Mouse (Mus musculus) heart, embryonic 15.5 days (tissue): ENCODE measurements at regions not wholly inside any gene's neighbourhood (a gene's known extent, or its start where the extent isn't known, plus 50 kb on each side); places are given as distances from the start of the nearest gene placed in this dataset.

Experiments used
- ATAC-seq: fragments of 200-750 bp; cut with Nextera tagmentation; replicated peaks from 2 replicates; pipeline ENCODE4 v1.8.0; 2017; ENCODE audit warnings: low read depth, moderate TSS enrichment; ENCODE audit not compliant: insufficient number of reproducible peaks, insufficient read depth, low FRiP score
- H3K27ac ChIP-seq: fragments of 300-500 bp; sonication (generic); 2 replicates; pipeline ENCODE4 v1.5.1; 2015; ENCODE audit warnings: mild to moderate bottlenecking, inconsistent platforms
- H3K27me3 ChIP-seq: fragments of 300-500 bp; sonication (generic); 2 replicates; pipeline ENCODE4 v1.6.1; 2015; ENCODE audit warnings: inconsistent platforms
- H3K36me3 ChIP-seq: fragments of 300-500 bp; sonication (generic); 2 replicates; pipeline ENCODE4 v1.6.1; 2015; ENCODE audit warnings: mild to moderate bottlenecking, inconsistent platforms
- H3K4me1 ChIP-seq: fragments of 300-500 bp; sonication (generic); replicated peaks from 2 replicates; pipeline ENCODE4 v1.6.1; 2015; ENCODE audit warnings: inconsistent platforms
- H3K4me2 ChIP-seq: fragments of 300-500 bp; sonication (generic); 2 replicates; pipeline ENCODE4 v1.6.1; 2015; ENCODE audit warnings: inconsistent platforms, mild to moderate bottlenecking, moderate library complexity
- H3K4me3 ChIP-seq: fragments of 300-500 bp; sonication (generic); 2 replicates; pipeline ENCODE4 v1.5.1; 2015; ENCODE audit warnings: mild to moderate bottlenecking, inconsistent platforms
- H3K9ac ChIP-seq: fragments of 300-500 bp; sonication (generic); 2 replicates; pipeline ENCODE4 v1.6.1; 2015; ENCODE audit warnings: mild to moderate bottlenecking, inconsistent platforms
- H3K9me3 ChIP-seq: fragments of 300-500 bp; sonication (generic); replicated peaks from 2 replicates; pipeline ENCODE4 v1.6.1; 2016; ENCODE audit warnings: inconsistent platforms
- WGBS: fragments of 180-500 bp; shearing (Covaris S2); methylation state at CpG from one replicate; pipeline ENCODE4 v1.1.7; 2015; ENCODE audit warnings: mixed read lengths; 5-methylcytosine and 5-hydroxymethylcytosine counted together

DNA sequence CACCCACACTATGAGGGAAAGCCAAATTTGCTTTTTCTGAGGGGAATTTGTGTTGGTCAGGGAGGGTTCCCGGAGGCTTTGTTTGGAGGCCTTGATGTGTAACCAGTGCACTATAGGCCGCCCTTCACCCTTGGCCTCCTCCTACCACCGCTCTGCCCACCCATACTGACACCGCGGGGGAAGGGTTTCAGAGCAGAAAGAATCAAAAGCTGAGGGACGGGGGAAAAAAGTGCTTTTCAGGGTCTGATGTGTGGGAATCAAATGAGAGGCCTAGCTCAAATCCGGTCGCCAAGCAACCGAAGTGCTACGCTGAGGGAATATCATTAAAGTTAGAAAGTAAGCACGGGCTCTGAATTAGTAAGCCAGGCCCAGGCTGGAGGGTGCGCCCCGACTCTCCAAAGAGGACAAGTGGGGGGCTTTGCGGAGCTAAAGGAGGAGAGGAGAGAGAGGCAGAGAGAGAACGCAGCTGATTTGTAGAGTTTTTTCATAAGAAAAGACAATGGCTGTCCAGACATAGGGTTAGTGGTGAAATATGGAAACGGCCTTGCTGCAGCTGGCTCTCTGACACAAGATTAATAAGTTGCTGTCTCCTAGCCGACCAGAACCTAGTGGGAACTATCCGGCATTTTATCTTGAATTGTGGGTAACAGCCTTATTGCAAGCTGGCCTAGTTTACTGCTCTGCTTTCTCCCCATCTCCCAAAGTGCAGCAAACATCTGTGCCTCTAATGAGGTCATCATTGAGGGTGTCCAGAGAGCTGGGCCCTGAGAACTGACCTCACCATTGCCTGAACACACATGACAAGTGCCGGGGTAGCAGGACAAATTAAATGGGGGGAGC lies 438.3 kb downstream of the Sox2 start:
- WGBS: 77% methylated on average over 19 of the region's 19 CpGs

DNA sequence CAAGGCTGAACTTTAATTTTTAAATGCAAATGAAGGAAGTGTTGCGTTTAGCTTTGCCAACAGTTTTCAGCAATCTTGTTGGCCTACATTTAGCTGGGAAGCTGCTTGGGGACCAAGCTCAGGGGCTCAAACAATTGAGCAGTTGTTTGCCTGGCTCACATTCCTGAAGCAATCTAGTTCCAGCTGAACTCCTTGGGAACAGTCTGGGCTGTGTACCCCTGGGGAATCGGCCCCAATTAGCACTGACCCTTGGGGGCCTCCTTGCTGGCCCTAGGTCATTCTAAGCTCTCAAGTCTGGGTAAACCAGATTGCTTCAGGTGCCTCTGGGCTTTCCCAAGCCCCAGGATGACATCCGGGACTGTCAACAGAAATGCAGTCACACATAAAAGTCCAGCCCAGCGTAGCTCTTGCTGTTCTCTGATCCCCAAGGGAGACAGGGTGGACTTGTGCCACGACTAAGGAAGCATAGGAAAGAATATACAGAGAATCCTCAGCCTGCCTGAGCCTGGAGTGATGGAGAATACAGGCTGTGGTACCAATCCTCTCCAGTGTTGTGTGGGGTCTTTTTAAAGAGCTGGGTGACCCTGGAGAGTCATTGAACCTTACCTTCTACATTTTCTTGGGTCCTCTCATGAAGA lies 440.4 kb downstream of the Sox2 start:
- Histone ChIP-seq H3K4me2 (no peak overlapping the region), H3K27ac (no peak overlapping the region), H3K27me3 (no peaks in the 10 kb centered on the region), H3K4me1 (no peaks in the 10 kb centered on the region), H3K9me3 (no peaks in the 10 kb centered on the region), H3K9ac (no peak overlapping the region), H3K36me3 (no peaks in the 10 kb centered on the region), H3K4me3 (no peak overlapping the region)
- WGBS: 57% methylated on average over 5 of the region's 5 CpGs
- no peak for ATAC-seq

More for the DNA sequence above, 438.3 kb downstream of the Sox2 start:
- H3K4me2 ChIP-seq: no peak overlapping the region
- no peaks in the 10 kb centered on the region for H3K27me3 ChIP-seq
- no peaks in the 10 kb centered on the region for H3K36me3 ChIP-seq
- peaks cover 11% of the 10 kb centered on the region for H3K4me1 ChIP-seq
- no peak overlapping the region for H3K27ac ChIP-seq
- no peak overlapping the region for H3K9ac ChIP-seq
- H3K9me3 ChIP-seq: no peaks in the 10 kb centered on the region
- H3K4me3 ChIP-seq: no peak overlapping the region
- no peak for ATAC-seq

DNA sequence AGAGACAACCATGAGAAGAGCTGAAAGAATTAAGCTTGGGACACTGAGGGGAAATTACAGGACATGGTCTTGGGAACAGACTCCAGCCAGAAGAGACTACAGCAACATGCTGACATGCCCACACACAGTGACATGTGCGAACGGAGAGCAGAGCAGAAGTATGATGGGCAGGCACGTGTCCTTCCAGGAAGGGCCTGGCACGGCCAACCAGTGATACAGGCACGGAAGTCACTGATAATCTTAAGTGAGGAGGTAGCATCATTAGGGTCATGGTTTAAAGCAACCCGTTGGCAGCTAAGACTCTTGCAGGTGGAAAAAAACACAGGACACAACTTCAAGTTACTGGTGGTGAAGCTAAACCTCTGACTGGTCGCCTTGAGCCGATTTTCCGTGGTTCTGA lies 442.8 kb downstream of the Sox2 start:
- Histone ChIP-seq H3K9me3 (no peaks in the 10 kb centered on the region), H3K4me3 (no peak overlapping the region), H3K4me1 (no peaks in the 10 kb centered on the region), H3K27me3 (no peaks in the 10 kb centered on the region), H3K4me2 (no peak overlapping the region), H3K36me3 (no peaks in the 10 kb centered on the region), H3K27ac (no peak overlapping the region), H3K9ac (no peak overlapping the region)
- 69% methylated on average over 9 of the region's 9 CpGs for WGBS
- ATAC-seq: no peak

DNA sequence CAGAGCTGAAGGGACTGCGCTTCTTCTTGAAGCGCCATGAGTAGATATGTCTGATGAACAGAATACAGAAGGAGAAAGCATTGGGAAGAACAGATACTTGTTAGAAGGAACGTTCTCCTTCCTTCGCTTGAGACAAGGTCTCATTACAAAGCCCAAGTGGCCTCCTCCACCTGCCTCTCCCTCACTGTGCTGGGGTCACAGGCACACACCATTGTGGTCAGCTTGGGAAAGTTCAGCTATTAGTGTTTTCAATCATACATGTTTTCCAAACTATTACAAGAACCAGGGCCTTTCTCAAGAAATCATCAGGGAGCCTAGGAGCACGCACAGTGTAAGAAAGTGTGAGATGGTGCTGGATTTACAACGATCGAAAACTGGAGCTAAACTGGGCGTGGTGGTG lies 445.0 kb downstream of the Sox2 start:
- no peak for ATAC-seq
- Histone ChIP-seq H3K27ac (no peak overlapping the region), H3K9ac (no peak overlapping the region), H3K4me1 (no peaks in the 10 kb centered on the region), H3K36me3 (no peaks in the 10 kb centered on the region), H3K27me3 (no peaks in the 10 kb centered on the region), H3K4me2 (no peak overlapping the region), H3K4me3 (no peak overlapping the region), H3K9me3 (no peaks in the 10 kb centered on the region)
- WGBS: 88% methylated on average over 8 of the region's 8 CpGs

DNA sequence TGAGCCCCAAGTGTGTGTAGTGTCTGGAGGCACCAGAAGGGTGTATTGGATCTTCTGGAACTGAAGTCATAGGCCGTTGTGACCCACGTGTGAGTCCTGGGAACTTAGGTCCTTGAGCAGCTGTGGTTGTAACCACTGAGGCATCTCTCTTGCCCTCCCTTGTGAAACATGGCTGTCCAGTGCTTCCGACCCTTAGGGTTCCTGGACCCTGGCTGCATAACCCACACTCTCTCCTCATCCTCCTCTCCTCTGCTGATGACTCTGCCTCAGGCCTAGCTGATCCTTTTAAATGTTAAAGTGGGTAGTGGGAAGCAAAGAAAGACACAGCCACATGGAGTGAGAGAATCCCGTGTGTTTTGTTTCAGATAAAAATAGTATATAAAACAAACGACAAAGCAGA lies 446.2 kb downstream of the Sox2 start:
- Histone ChIP-seq H3K27ac (no peak overlapping the region), H3K4me1 (0 out of 2 replicates have a peak, but pooled peaks cover 2% of the 10 kb centered on the region), H3K4me2 (no peak overlapping the region), H3K9ac (no peak overlapping the region), H3K27me3 (no peaks in the 10 kb centered on the region), H3K9me3 (no peaks in the 10 kb centered on the region), H3K4me3 (no peak overlapping the region), H3K36me3 (no peaks in the 10 kb centered on the region)
- 76% methylated on average over 5 of the region's 5 CpGs for WGBS
- no peak for ATAC-seq

DNA sequence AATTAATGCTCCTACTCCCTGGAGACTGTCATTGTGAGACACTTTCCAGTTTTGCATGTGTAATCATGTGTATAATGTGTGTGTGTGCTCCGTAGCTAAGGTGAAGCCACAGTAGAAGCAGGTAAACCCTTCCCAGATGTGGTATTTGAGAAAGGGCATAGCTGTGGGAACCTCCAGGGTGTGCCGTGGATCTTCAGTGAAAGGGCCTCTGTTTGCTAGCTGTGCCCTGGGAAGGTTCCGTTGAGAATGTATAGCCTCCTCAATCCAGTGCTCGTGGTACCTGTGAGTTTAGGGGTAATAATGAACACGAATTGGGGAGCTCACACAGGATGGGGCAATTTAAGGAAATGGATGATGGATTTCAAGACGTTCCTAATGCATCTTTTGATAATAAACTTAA lies 447.6 kb downstream of the Sox2 start:
- 0 out of 2 replicates have a peak, but pooled peaks cover 2% of the 10 kb centered on the region for H3K4me1 ChIP-seq
- 0 out of 2 replicates have a peak, but pooled peaks cover 3% of the 10 kb centered on the region for H3K27me3 ChIP-seq
- no peak overlapping the region for H3K4me2 ChIP-seq
- H3K27ac ChIP-seq: no peak overlapping the region
- H3K9ac ChIP-seq: no peak overlapping the region
- no peaks in the 10 kb centered on the region for H3K36me3 ChIP-seq
- H3K4me3 ChIP-seq: no peak overlapping the region
- no peaks in the 10 kb centered on the region for H3K9me3 ChIP-seq
- no peak for ATAC-seq
- WGBS: 77% methylated on average over 6 of the region's 6 CpGs

DNA sequence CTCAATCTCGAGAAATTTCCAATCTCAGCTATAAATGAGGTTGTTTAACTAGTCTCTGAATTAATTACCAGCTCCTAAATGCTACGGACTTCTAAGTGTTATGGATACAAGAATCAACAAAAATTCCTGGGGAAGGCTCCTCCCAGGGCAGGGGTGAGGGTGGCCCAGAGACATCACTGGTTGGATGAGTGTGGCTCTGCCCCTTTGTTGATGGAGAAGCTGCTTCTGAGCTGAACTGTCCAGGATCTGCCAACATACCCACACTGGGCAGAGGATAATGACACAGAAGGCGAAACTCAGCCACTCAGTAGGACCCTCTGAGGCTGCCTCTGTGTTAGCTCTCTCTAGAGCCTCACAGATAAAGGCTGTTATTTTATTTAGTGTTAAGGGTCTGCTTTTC lies 449.0 kb downstream of the Sox2 start:
- 66% methylated on average over 3 of the region's 3 CpGs for WGBS

DNA sequence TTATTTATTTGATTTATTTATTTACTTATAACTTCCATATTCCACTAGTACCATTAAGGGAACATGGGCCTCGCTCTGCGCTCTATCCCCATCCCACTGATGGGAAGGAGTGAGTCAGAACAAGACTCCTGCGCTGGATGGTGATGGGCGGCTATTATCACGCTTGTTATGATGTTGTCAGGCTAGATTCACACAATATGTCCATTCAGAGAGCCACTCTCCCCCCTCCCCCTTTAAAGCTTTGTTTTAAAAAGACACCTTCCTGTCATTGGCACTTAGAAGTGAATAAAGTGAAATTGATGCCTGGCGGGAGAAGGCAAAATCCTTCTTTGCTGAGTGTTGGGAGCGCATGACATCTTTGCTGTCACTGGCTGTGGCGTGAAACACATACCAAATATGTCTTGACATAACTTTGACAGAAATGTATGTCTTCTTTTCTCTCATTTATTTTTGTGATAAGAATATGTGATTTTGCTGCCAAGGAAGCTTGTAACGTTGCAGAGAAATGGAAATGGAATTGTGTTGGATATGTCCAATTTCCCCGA lies 449.7 kb downstream of the Sox2 start:
- Histone ChIP-seq H3K4me1 (0 out of 2 replicates have a peak, but pooled peaks cover 2% of the 10 kb centered on the region), H3K27ac (no peak overlapping the region), H3K4me2 (no peak overlapping the region), H3K4me3 (no peak overlapping the region), H3K9ac (no peak overlapping the region), H3K36me3 (no peaks in the 10 kb centered on the region), H3K27me3 (peaks cover 11% of the 10 kb centered on the region), H3K9me3 (no peaks in the 10 kb centered on the region)
- ATAC-seq: no peak
- WGBS: 76% methylated on average over 10 of the region's 10 CpGs

More for the DNA sequence above, 449.0 kb downstream of the Sox2 start:
- no peaks in the 10 kb centered on the region for H3K36me3 ChIP-seq
- no peak overlapping the region for H3K4me3 ChIP-seq
- peaks cover 8% of the 10 kb centered on the region for H3K27me3 ChIP-seq
- no peak for ATAC-seq
- H3K9ac ChIP-seq: no peak overlapping the region
- H3K4me1 ChIP-seq: 0 out of 2 replicates have a peak, but pooled peaks cover 2% of the 10 kb centered on the region
- no peak overlapping the region for H3K27ac ChIP-seq
- H3K9me3 ChIP-seq: no peaks in the 10 kb centered on the region
- H3K4me2 ChIP-seq: no peak overlapping the region

DNA sequence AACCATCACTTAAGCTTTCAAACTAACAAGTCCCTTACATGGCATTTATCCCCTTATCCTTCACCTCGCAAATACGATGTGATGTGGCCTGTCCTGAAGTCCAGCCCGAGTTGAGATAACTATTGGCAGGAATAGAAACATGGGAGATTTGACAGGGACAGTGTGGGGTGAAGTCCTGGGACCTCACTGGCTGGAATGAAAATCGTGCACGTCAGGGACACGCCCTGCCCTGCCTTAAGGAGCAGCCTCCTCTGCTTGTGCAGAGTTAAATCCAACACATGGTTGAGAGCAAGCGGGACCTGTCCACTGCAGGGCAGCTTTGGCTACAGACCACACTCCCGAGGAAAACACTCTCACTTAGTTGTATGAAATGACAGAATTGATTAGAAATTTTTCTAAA lies 451.1 kb downstream of the Sox2 start:
- Histone ChIP-seq H3K9ac (no peak overlapping the region), H3K4me3 (no peak overlapping the region), H3K27me3 (peaks cover 14% of the 10 kb centered on the region), H3K4me2 (no peak overlapping the region), H3K36me3 (no peaks in the 10 kb centered on the region), H3K4me1 (0 out of 2 replicates have a peak, but pooled peaks cover 2% of the 10 kb centered on the region), H3K27ac (no peak overlapping the region), H3K9me3 (no peaks in the 10 kb centered on the region)
- 47% methylated on average over 8 of the region's 8 CpGs for WGBS
- no peak; the same call in 1 of the 2 replicates for ATAC-seq

DNA sequence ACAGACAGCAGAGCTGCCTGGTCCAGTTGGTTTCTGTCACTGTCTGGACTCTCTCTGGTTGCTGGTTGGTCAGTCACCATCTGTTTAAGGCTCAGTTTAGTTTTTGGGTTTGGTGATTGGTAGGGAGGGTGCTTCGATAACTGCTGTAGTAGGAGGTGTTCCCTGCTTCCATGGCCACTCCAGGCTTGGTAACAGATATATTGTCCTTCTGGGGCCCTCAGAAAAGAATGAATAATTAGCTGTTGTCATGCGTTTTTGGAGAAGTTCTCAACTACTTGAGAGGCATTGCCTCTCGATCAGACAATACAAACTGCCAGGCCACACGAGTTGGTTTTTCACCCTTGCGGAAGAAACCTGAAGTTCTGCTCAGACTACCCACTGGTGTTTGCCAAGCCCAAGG lies 451.7 kb downstream of the Sox2 start:
- H3K27me3 ChIP-seq: peaks cover 14% of the 10 kb centered on the region
- H3K36me3 ChIP-seq: no peaks in the 10 kb centered on the region
- WGBS: 73% methylated on average over 5 of the region's 5 CpGs
- H3K27ac ChIP-seq: no peak overlapping the region
- no peak overlapping the region for H3K9ac ChIP-seq
- H3K9me3 ChIP-seq: no peaks in the 10 kb centered on the region
- H3K4me2 ChIP-seq: no peak overlapping the region
- 0 out of 2 replicates have a peak, but pooled peaks cover 2% of the 10 kb centered on the region for H3K4me1 ChIP-seq
- H3K4me3 ChIP-seq: no peak overlapping the region
- no peak for ATAC-seq

DNA sequence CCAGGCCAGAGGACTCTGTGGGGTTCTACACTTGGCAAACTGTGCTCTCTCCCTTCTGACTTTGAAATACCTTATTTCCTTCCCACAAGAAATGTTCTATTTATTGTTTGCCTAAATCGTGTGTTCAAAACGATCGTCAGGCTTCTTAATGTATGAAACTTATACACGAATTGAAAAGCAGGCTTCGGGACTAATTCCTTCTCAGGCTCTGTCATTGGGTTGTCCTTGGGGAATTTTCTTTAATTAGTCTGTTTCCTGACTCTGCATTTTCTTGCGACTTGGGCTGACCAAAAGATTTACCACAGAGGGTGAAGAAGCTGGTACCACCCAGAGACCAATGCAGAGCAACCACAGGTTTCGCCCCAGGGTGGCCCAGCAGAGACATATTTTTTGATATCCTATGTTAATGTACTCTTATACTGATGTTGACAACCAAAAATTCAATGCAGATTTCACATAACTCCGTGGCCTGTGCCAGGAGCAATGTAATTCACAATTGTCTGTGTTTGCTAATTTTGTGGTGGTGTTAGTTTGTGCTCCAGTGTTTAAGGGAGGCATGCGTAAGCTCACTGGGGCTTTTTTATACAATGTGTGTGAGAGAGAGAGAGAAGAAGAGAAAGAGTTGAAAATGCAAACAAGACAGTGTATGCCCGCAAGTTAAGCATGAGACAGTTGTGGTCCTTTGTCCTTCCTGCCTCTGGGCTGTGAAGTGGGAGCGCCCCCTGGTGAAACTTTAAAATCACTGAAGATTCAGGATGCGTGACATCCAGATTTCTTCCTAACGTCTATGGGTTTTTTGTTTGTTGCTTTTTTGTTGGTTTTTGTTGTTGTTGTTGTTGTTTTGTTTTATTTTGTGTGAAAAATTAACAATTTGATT lies 452.7 kb downstream of the Sox2 start:
- 58% methylated on average over 13 of the region's 13 CpGs for WGBS
- no peak for ATAC-seq
- H3K4me3 ChIP-seq: no peak overlapping the region
- H3K4me1 ChIP-seq: 0 out of 2 replicates have a peak, but pooled peaks cover 2% of the 10 kb centered on the region
- H3K9me3 ChIP-seq: no peaks in the 10 kb centered on the region
- H3K36me3 ChIP-seq: no peaks in the 10 kb centered on the region
- H3K27ac ChIP-seq: no peak overlapping the region
- no peak overlapping the region for H3K4me2 ChIP-seq
- no peak overlapping the region for H3K9ac ChIP-seq
- H3K27me3 ChIP-seq: peaks cover 14% of the 10 kb centered on the region
